Mouse (Mus musculus): ENCODE data around the gene Fam221a.

GRCm38 (mm10) chr6:49355171-49355570 is 12.4 kb upstream of the Fam221a start:
- peak; percentile 52 for TF ChIP-seq CTCF (IDR thresholded peaks at IDR 0.05)
- TF ChIP-seq EP300 (IDR thresholded peaks at IDR 0.05): no peak

All from lung, postnatal 0 days (tissue).